Mouse (Mus musculus) testis, adult 2 months (tissue): ENCODE measurements around the gene Ovca2. TPM values are rescaled to one million over a fixed set of nuclear protein-coding genes. Genes with fewer than 3 reads are reported as not detected.

ENCODE experiments used
- H3K27ac ChIP-seq: fragments of 200-500 bp; 2 replicates; pipeline ENCODE4 v1.5.1; 2012; ENCODE audit warnings: low read depth, low read length; ENCODE audit not compliant: control insufficient read depth, insufficient read depth
- H3K27me3 ChIP-seq: fragments of 200-500 bp; 2 replicates; pipeline ENCODE4 v1.6.1; 2012; ENCODE audit warnings: mild to moderate bottlenecking, low read length, moderate library complexity; ENCODE audit not compliant: control insufficient read depth, insufficient read depth
- H3K36me3 ChIP-seq: fragments of 200-500 bp; 2 replicates; pipeline ENCODE4 v1.6.1; 2012; ENCODE audit warnings: mild to moderate bottlenecking, low read length; ENCODE audit not compliant: control insufficient read depth, insufficient read depth
- H3K4me1 ChIP-seq: fragments of 200-500 bp; 2 replicates; pipeline ENCODE4 v1.6.1; 2012; ENCODE audit warnings: low read length; ENCODE audit not compliant: control insufficient read depth, insufficient read depth
- H3K4me3 ChIP-seq: fragments of 200-500 bp; 2 replicates; pipeline ENCODE4 v1.5.1; 2012; ENCODE audit warnings: low read depth, mild to moderate bottlenecking, low read length, moderate library complexity, mixed read lengths; ENCODE audit not compliant: control insufficient read depth
- CTCF ChIP-seq: fragments of 200-500 bp; IDR thresholded peaks from 2 replicates; pipeline ENCODE4 v1.5.1; 2012; ENCODE audit warnings: low read depth, mild to moderate bottlenecking, inconsistent platforms, low read length, moderate library complexity; ENCODE audit not compliant: control insufficient read depth, insufficient read depth, insufficient replicate concordance
- POLR2A ChIP-seq: fragments of 200-500 bp; IDR thresholded peaks from 2 replicates; pipeline ENCODE4 v1.6.1; 2012; ENCODE audit warnings: low read depth, mild to moderate bottlenecking, inconsistent platforms, low read length, moderate library complexity; ENCODE audit not compliant: control insufficient read depth
- polyA plus RNA-seq: library from polyadenylated mRNA; depleted of rRNA; stranded (reverse); fragments of >200 nt; gene quantifications from 2 replicates; pipeline ENCODE4 v1.2.3, GENCODE M21; 2012

Gene Ovca2
- polyA plus RNA-seq, 1 experiment, result 10.2 TPM

DNA sequence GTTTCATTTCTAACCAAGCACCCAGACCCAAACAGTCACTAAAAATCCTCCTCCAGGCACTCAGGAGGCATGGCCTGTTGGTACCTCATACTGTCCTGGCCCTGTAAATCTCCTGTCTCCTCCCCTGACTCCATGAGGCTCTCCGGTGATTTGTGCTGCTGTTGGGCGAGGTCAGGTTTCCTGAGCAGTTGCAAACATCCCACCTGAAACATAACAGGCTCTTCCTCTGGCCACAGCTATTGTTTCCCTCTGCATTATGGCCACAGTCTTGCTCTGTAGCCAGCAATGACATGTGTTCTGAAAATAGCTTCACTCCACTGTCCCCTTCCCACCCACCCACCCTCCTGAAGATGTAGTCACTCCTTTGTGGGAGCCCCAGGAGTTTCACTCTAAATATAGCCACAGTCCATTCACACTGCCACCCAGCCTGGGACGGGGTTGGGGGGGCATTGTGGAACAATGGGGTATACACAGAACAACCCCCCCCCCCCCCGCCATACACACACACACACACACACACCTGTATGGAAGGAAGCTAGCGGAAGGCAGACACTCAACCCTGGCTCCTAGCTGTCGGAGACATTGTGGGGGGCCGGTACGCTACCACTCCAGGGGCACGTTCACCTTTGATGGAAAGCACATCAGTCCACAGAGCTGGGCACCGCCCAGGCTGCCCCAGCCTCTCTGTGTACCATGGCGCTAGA, 30.2 kb downstream of the Ovca2 start:
- H3K4me1 ChIP-seq, result no peaks in the 10 kb centered on the region; the same call in 1 of the 2 replicates
- no peaks in the 10 kb centered on the region for H3K36me3 ChIP-seq

GRCm38 (mm10) chr11:75147846-75148168, 30.8 kb downstream of the Ovca2 start:
- Histone ChIP-seq H3K27ac (no peak overlapping the region), H3K27me3 (no peaks in the 10 kb centered on the region), H3K36me3 (peaks cover 1% of the 10 kb centered on the region; the same call in 1 of the 2 replicates), H3K4me3 (no peak overlapping the region), H3K4me1 (no peaks in the 10 kb centered on the region; the same call in 1 of the 2 replicates)
- TF ChIP-seq POLR2A (no peak), CTCF (no peak)

More for the DNA sequence above, 30.2 kb downstream of the Ovca2 start:
- Histone ChIP-seq H3K27me3 (no peaks in the 10 kb centered on the region), H3K27ac (no peak overlapping the region), H3K4me3 (no peak overlapping the region)
- no peak for TF ChIP-seq CTCF
- TF ChIP-seq POLR2A, result no peak

DNA sequence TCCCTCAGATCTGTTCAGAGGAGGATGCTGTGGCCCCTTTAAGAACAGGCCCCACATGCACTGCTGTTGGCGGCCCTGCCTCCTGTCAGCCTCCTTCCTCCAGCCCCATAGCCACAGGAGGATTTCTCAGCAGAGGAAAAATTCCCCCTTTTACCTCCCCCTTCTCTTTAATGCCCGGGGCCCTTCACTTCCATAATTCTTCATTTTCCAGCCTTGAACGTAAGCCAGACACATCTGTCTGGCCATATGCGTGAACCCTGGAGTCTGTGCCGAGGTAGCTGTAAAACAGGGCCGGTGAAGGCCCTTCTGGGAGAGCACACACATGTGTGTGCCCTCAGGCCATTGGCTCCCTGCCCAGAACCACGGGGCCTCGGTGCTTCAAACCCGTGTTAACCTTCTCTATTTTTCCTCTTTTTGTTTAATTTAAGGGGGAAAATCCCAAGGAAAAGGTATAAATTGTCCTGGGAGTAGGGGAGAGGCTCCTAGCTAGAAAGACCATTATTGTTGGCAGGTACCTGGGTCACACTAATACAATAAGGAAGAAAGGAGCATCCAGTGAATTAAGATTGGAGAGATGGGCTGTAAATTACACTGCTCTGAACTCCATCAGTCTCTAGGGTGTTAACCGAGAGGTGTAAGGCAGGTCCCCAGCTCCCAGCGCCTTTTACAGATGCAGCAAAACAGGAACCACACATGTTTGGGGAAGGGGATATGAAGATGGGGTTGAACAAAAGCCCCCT, 31.4 kb downstream of the Ovca2 start:
- H3K27me3 ChIP-seq, result no peaks in the 10 kb centered on the region
- H3K4me3 ChIP-seq, result no peak overlapping the region
- H3K4me1 ChIP-seq, result no peaks in the 10 kb centered on the region
- H3K27ac ChIP-seq, result no peak overlapping the region
- TF ChIP-seq POLR2A (no peak), CTCF (no peak)
- peaks cover 1% of the 10 kb centered on the region; the same call in 1 of the 2 replicates for H3K36me3 ChIP-seq

- peaks cover 1% of the 10 kb centered on the region; the same call in 1 of the 2 replicates for H3K36me3 ChIP-seq
- no peaks in the 10 kb centered on the region for H3K4me1 ChIP-seq
- H3K27ac ChIP-seq, result no peak overlapping the region
- no peak overlapping the region for H3K4me3 ChIP-seq
- no peak for TF ChIP-seq CTCF
- no peak for TF ChIP-seq POLR2A
- no peaks in the 10 kb centered on the region for H3K27me3 ChIP-seq
Observed at GRCm38 (mm10) chr11:75145841-75146240, 32.8 kb downstream of the Ovca2 start.

- peaks cover 7% of the 10 kb centered on the region for H3K4me1 ChIP-seq
- no peaks in the 10 kb centered on the region for H3K27me3 ChIP-seq
- H3K27ac ChIP-seq, result no peak overlapping the region
- H3K36me3 ChIP-seq, result peaks cover 1% of the 10 kb centered on the region; the same call in 1 of the 2 replicates
- TF ChIP-seq POLR2A (no peak), CTCF (no peak)
- H3K4me3 ChIP-seq, result no peak overlapping the region
Observed at GRCm38 (mm10) chr11:75142749-75143148, 35.9 kb downstream of the Ovca2 start.

DNA sequence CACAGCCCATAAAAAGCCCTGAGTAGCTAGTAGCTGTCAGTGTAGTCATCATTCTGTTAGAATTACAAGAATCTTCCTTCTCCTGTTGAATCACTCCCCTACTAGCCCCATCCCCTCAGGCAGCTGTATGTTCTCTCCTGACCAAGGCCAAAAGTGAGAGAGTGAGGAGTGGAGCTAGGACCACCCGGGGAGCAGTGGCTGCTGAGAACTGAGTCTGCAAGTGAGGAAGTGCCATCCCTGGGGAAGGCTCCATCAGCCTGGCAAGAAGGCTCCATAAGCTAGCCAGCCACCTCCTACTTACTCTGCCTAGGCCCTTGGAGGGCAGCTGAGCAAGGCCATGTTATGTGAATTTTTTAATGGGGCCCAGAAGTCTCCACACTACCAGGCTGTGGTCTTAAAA, 36.7 kb downstream of the Ovca2 start:
- H3K4me3 ChIP-seq, result no peak overlapping the region
- peaks cover 3% of the 10 kb centered on the region; the same call in 1 of the 2 replicates for H3K36me3 ChIP-seq
- TF ChIP-seq POLR2A, result no peak
- H3K27me3 ChIP-seq, result no peaks in the 10 kb centered on the region
- H3K27ac ChIP-seq, result peak overlapping the region; percentile 67
- H3K4me1 ChIP-seq, result peaks cover 7% of the 10 kb centered on the region

DNA sequence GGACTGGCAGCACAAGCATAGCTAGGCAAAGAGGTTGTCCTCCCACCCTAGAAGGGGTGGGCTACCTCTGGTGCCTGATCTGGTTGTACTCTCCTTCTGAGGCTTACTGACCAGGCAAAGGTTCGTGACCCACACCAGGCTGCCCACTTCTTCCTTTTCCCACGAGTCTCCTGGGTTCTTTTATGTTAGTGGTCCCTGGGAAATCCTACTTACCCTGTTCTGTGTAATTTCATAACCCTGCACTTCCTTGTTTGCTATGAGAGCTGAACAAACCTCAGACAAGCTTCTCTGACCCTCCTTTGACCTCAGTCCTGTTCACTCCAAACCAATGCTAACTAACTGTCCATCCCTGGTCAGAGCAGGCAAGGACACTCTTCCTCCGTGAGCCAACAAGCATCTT, 37.6 kb downstream of the Ovca2 start:
- no peak overlapping the region for H3K4me3 ChIP-seq
- no peaks in the 10 kb centered on the region for H3K27me3 ChIP-seq
- no peak for TF ChIP-seq POLR2A
- TF ChIP-seq CTCF, result no peak
- peaks cover 7% of the 10 kb centered on the region for H3K4me1 ChIP-seq
- peak overlapping the region; percentile 55 for H3K27ac ChIP-seq
- H3K36me3 ChIP-seq, result peaks cover 3% of the 10 kb centered on the region; the same call in 1 of the 2 replicates

DNA sequence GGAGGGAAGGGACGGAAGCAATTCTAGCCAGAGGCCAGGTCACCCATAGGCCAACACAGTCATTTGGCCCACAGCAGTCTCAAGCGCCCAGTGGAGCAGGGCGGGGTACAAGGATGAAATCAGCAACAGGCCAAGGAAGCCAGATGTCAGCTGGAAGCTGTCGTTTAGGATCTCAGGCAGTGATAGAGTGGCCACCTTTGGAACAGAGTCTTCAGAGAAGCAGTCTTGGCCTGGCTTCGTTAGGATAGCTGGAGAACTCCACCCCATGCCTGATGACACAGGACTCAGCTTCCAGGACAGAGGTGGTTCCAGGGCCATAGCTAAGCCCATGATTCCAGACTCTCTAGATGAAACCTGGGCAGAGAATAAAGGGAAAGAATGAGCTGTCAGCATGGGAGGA, 38.2 kb downstream of the Ovca2 start:
- H3K4me1 ChIP-seq, result peaks cover 7% of the 10 kb centered on the region
- H3K4me3 ChIP-seq, result no peak overlapping the region
- H3K36me3 ChIP-seq, result peaks cover 3% of the 10 kb centered on the region; the same call in 1 of the 2 replicates
- H3K27me3 ChIP-seq, result no peaks in the 10 kb centered on the region
- no peak for TF ChIP-seq CTCF
- TF ChIP-seq POLR2A, result no peak
- H3K27ac ChIP-seq, result peak overlapping the region; percentile 55; the same call in 1 of the 2 replicates
